20 mouse cellular contexts compared by ENCODE assay signal in genomic region chr8:48243876-48244275, GRCm38 (mm10).
DNase-seq lines count a peak whose midpoint lies in the region; ATAC-seq and TF ChIP-seq lines count a peak whose summit lies in the region.
"Had no signal": no experiment of that assay in that cellular context is flagged by ENCODE, and none has a peak within 500 bp of the region (broad histone marks: within the 10 kb centered on the region; RNA-seq: fewer than 3 reads in every experiment).

No protein-coding gene starts in this region.

- WGBS in heart, adult 2 months = 47% methylated on average over 2 of the region's 2 CpGs
- WGBS in heart, embryonic 12.5 days = 80% methylated on average over 2 of the region's 2 CpGs

- H3K4me3 ChIP-seq in heart, adult 2 months = no peak overlapping the region
- no peak overlapping the region for H3K4me3 ChIP-seq in heart, embryonic 12.5 days
- H3K4me3 ChIP-seq: forebrain, embryonic 13.5 days; layer of hippocampus, adult 2 months; midbrain, embryonic 13.5 days had no signal

- no peaks in the 10 kb centered on the region for H3K27me3 ChIP-seq in heart, adult 2 months (ENCODE audit: control insufficient read depth, insufficient read depth, low read length)
- H3K27me3 ChIP-seq in heart, embryonic 12.5 days (replicated peaks) = no peaks in the 10 kb centered on the region
- H3K27me3 ChIP-seq: forebrain, embryonic 13.5 days; midbrain, embryonic 13.5 days; Patski had no signal

- no peak overlapping the region for H3K4me2 ChIP-seq in heart, embryonic 12.5 days
- H3K4me2 ChIP-seq: forebrain, embryonic 13.5 days; midbrain, embryonic 13.5 days had no signal

- H3K9ac ChIP-seq in heart, adult 2 months (ENCODE audit: low read depth, low read length) = no peak overlapping the region
- H3K9ac ChIP-seq in heart, embryonic 12.5 days = no peak overlapping the region
- H3K9ac ChIP-seq: forebrain, embryonic 13.5 days; midbrain, embryonic 13.5 days had no signal

- no peak overlapping the region for H3K27ac ChIP-seq in heart, adult 2 months
- H3K27ac ChIP-seq in heart, embryonic 12.5 days (ENCODE audit: poor library complexity, severe bottlenecking) = no peak overlapping the region
- H3K27ac ChIP-seq: forebrain, embryonic 13.5 days; layer of hippocampus, adult 2 months; midbrain, embryonic 13.5 days; stomach, postnatal 0 days had no signal

- TF ChIP-seq EP300 in heart, adult 2 months (IDR thresholded peaks at IDR 0.05; ENCODE audit: insufficient read depth, low read depth, low read length) = no peak

- H3K9me3 ChIP-seq in heart, embryonic 12.5 days (replicated peaks) = 0 out of 2 replicates have a peak, but pooled peaks cover 2% of the 10 kb centered on the region
- H3K9me3 ChIP-seq: forebrain, embryonic 13.5 days; midbrain, embryonic 13.5 days had no signal

- TF ChIP-seq CTCF in heart, adult 2 months (IDR thresholded peaks at IDR 0.05) = no peak

- intact Hi-C loops in heart, adult 2 months (cut with DNase I) = no loop called here

- H3K36me3 ChIP-seq in heart, adult 2 months (ENCODE audit: control insufficient read depth, insufficient read depth, low read length) = no peaks in the 10 kb centered on the region
- peaks cover 10% of the 10 kb centered on the region for H3K36me3 ChIP-seq in heart, embryonic 12.5 days

- DNase-seq in heart, adult 2 months = peak; percentile 26 to 29
- DNase-seq in urinary bladder, postnatal 14 days (ENCODE audit: low spot score) = peak; percentile 22
- no peak for DNase-seq in urinary bladder, postnatal 25 days (ENCODE audit: low spot score)
- peak; percentile 41 for DNase-seq in gastrocnemius, postnatal 10 days
- DNase-seq in lung, postnatal 36 days = no peak
- no peak for DNase-seq in kidney, adult 11 months
- no peak for DNase-seq in testis, postnatal 14 days (ENCODE audit: low spot score)
- DNase-seq: adrenal gland, adult 8-10 months; cerebellum, adult 9-11 months; kidney, postnatal 10 days; liver had no signal

- H3K79me2 ChIP-seq in heart, adult 2 months (replicated peaks; ENCODE audit: control insufficient read depth, insufficient read depth, low read length) = no peaks in the 10 kb centered on the region

- H3K4me1 ChIP-seq in heart, adult 2 months (ENCODE audit: control insufficient read depth, insufficient read depth, low read length) = no peaks in the 10 kb centered on the region
- H3K4me1 ChIP-seq in heart, embryonic 12.5 days (replicated peaks) = no peaks in the 10 kb centered on the region

- no peak for ATAC-seq in heart, embryonic 12.5 days (ENCODE audit: insufficient number of reproducible peaks, low FRiP score)
- ATAC-seq: forebrain, embryonic 13.5 days; hindbrain, embryonic 16.5 days; intestine, postnatal 0 days; lung, postnatal 0 days; midbrain, embryonic 13.5 days; Patski had no signal

- no peak for TF ChIP-seq POLR2A in heart, adult 2 months (IDR thresholded peaks at IDR 0.05; ENCODE audit: insufficient read depth, low read depth, low read length)

Comparison
In these comparisons a context has a peak if more than half of its experiments do, and no peak if none do; other contexts are left out.
1. DNase-seq: peak in heart, adult 2 months (2 of 2), urinary bladder, postnatal 14 days (single experiment) and gastrocnemius, postnatal 10 days (single experiment); none in urinary bladder, postnatal 25 days (single experiment), lung, postnatal 36 days (single experiment), kidney, adult 11 months (single experiment) and testis, postnatal 14 days (single experiment).